Mouse (Mus musculus): ENCODE results near the gene Abtb1.

Gene Abtb1

GRCm38 (mm10) chr6:88800735-88801134, 41.0 kb downstream of the Abtb1 start:
- no peak for DNase-seq (ENCODE audit: low spot score)

GRCm38 (mm10) chr6:88800191-88800590, 41.6 kb downstream of the Abtb1 start:
- no peak for DNase-seq (ENCODE audit: low spot score)

DNA sequence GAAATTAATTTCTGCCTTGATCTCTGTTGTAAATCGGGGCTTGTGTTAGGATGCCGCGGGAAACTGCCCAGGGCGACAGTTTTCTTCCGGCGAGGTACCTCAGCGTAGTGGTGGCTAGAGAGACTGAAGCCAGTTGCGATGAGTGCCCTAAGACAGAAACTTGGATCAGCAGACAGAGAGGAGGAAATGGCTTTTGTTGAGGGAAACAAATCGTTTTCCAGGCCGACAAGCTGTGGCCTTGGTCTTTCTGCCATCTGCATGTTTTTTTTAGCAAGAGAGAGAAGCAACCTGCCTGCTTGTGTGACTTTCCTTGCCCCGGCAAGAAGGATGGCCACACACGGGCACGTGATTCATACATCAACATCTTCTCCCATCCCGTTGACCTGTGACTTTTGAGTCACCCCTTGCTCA, 47.2 kb downstream of the Abtb1 start:
- no peak for DNase-seq (ENCODE audit: low spot score)

GRCm38 (mm10) chr6:88793872-88794271, 47.9 kb downstream of the Abtb1 start:
- DNase-seq (ENCODE audit: low spot score), result no peak

- DNase-seq (ENCODE audit: low spot score), result no peak
Measured at GRCm38 (mm10) chr6:88793243-88793642, 48.5 kb downstream of the Abtb1 start.

- DNase-seq (ENCODE audit: low spot score), result no peak
Measured at GRCm38 (mm10) chr6:88792147-88792691, 49.6 kb downstream of the Abtb1 start.

GRCm38 (mm10) chr6:88791299-88791698, 50.5 kb downstream of the Abtb1 start:
- no peak for DNase-seq (ENCODE audit: low spot score)

- no peak for DNase-seq (ENCODE audit: low spot score)
Measured at GRCm38 (mm10) chr6:88788219-88788618, 53.6 kb downstream of the Abtb1 start.

DNA sequence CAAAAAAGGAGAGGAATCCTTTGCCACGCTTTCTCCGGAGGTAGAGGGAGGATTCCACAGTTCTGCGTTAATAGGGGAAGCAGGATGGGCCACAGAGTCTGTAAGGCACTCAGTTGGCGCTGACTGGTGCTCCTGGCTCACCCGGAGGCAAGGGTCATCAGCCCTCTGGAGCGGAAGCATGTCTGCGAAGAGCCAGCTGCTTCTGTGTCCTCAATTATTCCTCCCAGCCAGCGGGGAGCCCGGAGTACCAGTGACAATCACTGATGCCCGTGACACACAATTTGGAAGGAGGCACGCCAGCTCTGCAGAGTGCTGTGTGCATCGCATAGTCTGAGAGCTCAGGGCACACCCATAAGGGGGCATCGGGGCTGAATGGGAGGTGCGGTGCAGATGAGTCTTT, 54.3 kb downstream of the Abtb1 start:
- DNase-seq (ENCODE audit: low spot score), result no peak

GRCm38 (mm10) chr6:88786732-88787445, 54.9 kb downstream of the Abtb1 start:
- no peak for DNase-seq (ENCODE audit: low spot score)

Measured in c-Kit-positive CD71-positive TER-119-positive erythroid progenitor cells, embryonic 14.5 days (primary cell).